Mouse (Mus musculus) gastrocnemius, postnatal 14 days (tissue): ENCODE results near the gene Kyat1. TPM values are rescaled to one million over a fixed set of nuclear protein-coding genes. Genes with fewer than 3 reads are reported as not detected.

ENCODE experiments used
- DNase-seq: peaks from one replicate; pipeline ENCODE4 v3.0.0; 2021; ENCODE audit warnings: mixed read lengths
- intact Hi-C: fragments of 180-260 bp; cut with DNase I; formaldehyde crosslinking; loops from one replicate; pipeline ENCODE4 v1.15.1; 2025; ENCODE audit warnings: low total_unique reads
- long read RNA-seq, 2 experiments: library from polyadenylated mRNA; stranded (forward); transcript quantifications; one replicate each; pipeline ENCODE4 v2.0.0; 2021
- total RNA-seq, 2 experiments: library from RNA; stranded (reverse); gene quantifications; 2 replicates each; pipeline ENCODE4 v1.2.3; 2021

Kyat1 gene
- total RNA-seq, result 10 to 100 TPM; 20.4 to 23.4 TPM
- long read RNA-seq, experiment 1, transcript Kyat1-201 (13 exons, 1,876 nt), result minor isoform, 11 of 26 reads
- long read RNA-seq, experiment 1, transcript Kyat1-206 (14 exons, 2,026 nt), result major isoform, 12 of 26 reads
- long read RNA-seq, experiment 1, partial matches to known transcripts, result 0 of 26 reads
- long read RNA-seq, experiment 1, other reads (novel, unspliced or antisense), result 3 of 26 reads
- long read RNA-seq, experiment 2, transcript Kyat1-201 (13 exons, 1,876 nt), result minor isoform, 8 of 33 reads
- long read RNA-seq, experiment 2, transcript Kyat1-206 (14 exons, 2,026 nt), result major isoform, 12 of 33 reads
- long read RNA-seq, experiment 2, partial matches to known transcripts, result 7 of 33 reads
- long read RNA-seq, experiment 2, other reads (novel, unspliced or antisense), result 5 of 33 reads

GRCm38 (mm10) chr2:30205629-30206357 is at the start of gene Kyat1:
Gene Kyat1, minus strand, starts transcription at chr2:30205847.
- intact Hi-C loops, result no loop called here
- peak; percentile 94 for DNase-seq

DNA sequence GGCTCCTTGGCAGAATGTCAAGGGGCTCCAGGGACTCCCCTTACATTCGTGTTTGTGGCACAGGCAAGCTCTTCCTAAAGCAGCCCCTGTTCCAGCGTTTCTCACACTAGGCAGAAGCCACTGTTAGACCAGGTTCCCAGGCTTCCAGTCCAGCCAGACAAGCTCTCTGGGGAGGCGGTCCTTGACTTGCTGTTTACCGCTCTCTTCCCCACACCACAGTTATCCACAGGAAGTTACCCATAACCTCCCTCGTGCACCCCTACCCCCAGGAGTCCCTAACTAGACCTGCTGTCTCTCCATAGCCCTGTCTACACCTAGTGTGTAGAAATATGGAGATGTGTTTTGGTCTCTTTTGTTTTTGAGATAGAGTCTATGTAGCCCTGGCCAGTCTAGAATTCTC is 48.2 kb upstream of the Kyat1 start:
- no peak for DNase-seq
- intact Hi-C loops, result no loop called here

DNA sequence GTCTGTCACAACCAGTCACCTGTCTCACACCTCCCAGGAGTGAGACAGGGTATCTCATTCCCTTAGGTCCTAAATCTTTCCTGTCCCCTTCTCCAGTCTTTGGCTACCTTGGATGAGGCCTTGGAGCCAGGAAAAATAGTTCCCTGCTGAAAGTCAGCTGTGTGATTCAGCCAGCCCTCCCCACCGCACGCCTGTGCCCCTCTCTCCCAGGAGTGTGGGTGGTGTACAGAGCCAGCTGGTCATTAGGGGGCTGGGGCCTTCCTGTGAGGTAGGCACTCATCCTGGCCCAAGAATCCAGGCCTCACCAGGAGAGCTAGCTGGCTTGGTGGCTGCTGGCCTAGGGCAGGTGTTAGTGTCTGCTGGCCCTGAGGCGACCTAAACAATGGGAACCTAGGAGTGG is 46.9 kb upstream of the Kyat1 start:
- intact Hi-C loops, result no loop called here
- DNase-seq, result no peak

DNA sequence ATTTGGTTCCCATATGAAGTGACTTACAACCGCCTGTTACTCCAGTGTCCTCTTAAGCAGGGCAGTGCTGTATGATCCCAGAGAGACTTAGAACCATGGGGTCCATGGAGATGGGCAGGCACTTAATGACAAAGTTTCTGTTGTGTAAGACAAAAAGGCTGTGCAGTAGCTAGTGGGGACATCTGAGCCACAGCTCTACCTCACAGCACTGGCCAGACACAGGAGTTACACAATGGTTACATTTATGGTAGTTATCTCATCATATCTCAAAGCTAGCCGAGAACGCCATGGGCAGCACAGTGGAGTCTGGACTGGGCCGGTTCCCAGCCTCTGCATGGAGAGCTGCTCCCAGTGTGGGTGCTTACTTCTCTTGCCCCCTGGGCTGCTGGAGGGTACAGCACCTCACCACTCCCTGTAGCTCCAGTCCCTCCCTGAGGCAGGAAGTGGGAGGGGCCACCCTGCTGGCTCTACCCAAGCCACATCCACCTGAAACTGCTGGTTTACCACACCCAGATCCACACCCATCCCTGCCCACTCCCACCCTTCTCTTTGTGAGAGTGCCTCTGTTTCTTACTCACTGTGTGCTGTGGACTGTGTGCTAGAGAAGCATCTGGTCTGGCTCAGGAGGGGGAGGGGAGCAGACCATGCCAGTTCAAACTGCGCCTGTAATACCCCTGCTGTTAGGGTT is 45.9 kb upstream of the Kyat1 start:
- intact Hi-C loops, result no loop called here
- DNase-seq, result no peak

DNA sequence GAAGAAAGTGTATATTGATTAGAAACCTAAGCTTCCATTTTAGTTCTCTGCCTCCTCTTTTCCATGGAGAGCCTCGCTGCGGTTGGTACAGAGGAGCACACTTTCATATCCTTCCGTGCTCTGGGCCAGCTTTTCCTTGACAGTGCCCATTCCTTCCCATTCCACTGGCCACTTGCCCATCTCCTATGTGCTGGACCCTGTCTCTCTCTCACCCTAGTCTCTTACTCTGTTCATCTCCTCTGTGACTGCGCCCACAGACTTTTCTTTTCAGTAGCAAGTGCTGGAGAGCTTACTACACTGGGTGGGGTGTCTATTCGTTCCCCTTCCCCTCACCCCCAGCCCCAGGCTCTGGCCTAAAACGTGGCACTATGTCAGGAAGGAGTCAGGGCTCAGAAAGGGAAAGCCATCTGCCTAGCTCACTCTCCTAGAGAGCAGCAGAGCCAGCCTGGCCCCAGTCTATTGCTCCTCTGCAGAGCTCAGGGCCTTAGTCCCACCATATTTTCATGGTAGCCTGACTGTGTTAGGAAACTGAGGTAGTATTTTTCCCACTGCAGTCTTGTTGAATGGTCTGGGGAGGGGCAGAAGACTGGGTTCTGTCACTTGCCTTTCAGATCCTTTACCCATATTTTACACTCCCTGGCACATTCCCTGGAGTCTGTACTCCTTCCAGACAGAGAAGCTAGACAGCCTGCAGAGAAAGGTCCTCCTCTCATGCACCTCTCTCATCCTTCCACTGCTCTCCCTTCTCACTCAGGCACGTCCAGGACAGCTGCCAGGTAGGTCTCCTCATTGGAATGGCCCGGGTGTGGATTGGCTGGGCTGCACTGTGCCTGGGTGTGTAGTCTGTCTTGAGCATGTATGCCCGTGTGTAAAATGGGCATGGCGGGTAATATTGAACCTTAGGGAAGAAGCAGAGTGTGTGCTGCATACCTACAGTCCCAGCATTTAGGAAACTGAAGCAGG is 44.8 kb upstream of the Kyat1 start:
- intact Hi-C loops, result no loop called here
- DNase-seq, result no peak

DNA sequence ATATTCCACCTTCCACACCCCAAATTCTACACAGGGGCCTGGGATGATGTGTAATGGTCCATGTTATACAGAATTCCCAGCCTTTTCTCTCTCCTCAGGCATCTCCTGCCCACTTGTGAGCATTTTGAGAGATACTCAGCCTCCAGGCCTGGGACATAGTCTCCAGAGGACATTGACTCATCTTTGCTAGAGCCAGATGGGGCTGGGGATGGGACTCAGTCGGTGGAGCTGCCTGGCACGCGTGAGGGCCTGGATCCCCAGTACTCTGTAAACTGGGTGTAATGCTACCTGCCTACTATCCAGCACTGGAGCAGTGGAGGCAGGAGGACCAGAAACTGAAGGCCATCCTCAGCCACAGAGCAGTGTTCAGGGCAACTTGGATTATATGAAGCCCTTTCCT is 43.5 kb upstream of the Kyat1 start:
- intact Hi-C loops, result no loop called here
- DNase-seq, result no peak

- intact Hi-C loops, result no loop called here
- no peak for DNase-seq
Observed at GRCm38 (mm10) chr2:30247681-30248080, 42.0 kb upstream of the Kyat1 start.

DNA sequence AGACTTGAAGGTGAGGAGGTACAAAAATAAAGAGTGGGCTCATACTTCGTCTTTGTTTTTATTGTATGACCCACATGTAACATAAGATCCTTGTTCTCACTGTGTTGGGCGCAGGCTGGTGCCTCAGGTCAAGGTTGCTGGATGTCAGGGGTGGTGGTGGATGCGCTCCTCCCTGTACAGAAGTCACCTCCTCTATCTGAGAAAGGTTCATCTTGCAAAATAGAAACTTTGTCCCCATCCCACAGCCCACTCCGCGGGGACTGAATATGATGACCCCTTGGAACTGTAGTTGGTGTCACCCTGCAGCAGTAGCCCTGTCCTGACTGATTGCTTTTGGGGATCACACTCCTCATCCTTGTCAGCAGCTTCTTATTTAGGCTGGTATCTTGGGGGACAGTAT is 41.4 kb upstream of the Kyat1 start:
- intact Hi-C loops, result no loop called here
- no peak for DNase-seq

- intact Hi-C loops, result no loop called here
- no peak for DNase-seq
Observed at GRCm38 (mm10) chr2:30244595-30245178, 39.0 kb upstream of the Kyat1 start.

- intact Hi-C loops, result no loop called here
- DNase-seq, result no peak
Observed at GRCm38 (mm10) chr2:30243391-30243790, 37.7 kb upstream of the Kyat1 start.

- peak; percentile 40 for DNase-seq
- intact Hi-C loops, result no loop called here
Observed at GRCm38 (mm10) chr2:30242509-30242908, 36.9 kb upstream of the Kyat1 start.

GRCm38 (mm10) chr2:30240267-30240666 is 34.6 kb upstream of the Kyat1 start, which contains the start of gene Gm28035:
Gene Gm28035, plus strand, starts transcription at chr2:30240567.
- no peak for DNase-seq

DNA sequence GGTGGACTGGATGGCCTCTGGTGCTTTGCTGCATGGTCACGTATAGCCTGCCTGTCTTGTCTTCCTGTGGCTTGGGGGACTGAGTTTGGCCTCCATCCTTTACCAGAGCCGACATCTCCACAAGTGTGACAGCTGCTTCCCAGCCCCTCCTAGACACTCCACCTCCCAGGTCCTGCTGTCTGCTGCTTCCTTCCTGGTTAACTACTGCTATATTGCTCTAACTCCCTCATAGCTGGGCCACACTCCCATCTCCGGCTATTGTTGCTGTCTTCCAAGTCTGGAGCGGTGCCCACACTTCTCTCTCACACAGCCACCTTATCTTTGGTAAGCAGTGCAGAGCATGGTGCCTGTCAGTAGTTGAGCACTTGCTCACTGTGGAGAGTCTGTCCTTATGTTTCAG is 34.1 kb upstream of the Kyat1 start:
- intact Hi-C loops, result no loop called here
- no peak for DNase-seq

More at GRCm38 (mm10) chr2:30240267-30240666, 34.6 kb upstream of the Kyat1 start, which contains the start of gene Gm28035:
- intact Hi-C loops, result no loop called here

DNA sequence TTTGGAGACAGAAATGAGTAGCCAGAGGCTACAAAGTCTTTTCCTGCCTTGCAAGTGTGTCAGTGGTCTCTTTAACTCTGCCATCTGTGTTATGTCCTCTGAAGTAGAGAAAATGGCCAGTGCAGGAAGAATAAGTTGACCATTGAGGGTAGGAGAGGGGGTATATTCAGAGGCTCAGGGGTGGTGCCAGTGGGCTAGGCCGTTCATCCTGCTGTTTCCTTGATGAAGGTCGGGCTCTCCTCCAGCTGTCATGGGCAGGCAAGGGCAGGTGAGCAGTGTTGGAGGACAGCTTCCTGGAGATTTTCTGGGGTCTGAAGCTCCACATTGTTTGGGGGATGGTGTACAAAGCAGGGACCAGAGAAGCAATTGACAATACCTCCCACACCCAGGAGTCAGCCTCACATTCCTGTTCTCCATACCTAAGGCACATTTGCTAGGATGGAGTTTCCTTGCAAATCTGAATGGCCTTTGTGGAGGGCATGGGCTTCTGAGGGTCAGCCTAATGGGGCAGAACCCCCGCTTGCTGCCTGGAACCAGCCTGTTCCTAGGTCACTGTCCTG is 33.3 kb upstream of the Kyat1 start:
- intact Hi-C loops, result no loop called here
- DNase-seq, result no peak

GRCm38 (mm10) chr2:30237881-30238280 is 32.2 kb upstream of the Kyat1 start:
- peak; percentile 79 for DNase-seq
- intact Hi-C loops, result no loop called here

DNA sequence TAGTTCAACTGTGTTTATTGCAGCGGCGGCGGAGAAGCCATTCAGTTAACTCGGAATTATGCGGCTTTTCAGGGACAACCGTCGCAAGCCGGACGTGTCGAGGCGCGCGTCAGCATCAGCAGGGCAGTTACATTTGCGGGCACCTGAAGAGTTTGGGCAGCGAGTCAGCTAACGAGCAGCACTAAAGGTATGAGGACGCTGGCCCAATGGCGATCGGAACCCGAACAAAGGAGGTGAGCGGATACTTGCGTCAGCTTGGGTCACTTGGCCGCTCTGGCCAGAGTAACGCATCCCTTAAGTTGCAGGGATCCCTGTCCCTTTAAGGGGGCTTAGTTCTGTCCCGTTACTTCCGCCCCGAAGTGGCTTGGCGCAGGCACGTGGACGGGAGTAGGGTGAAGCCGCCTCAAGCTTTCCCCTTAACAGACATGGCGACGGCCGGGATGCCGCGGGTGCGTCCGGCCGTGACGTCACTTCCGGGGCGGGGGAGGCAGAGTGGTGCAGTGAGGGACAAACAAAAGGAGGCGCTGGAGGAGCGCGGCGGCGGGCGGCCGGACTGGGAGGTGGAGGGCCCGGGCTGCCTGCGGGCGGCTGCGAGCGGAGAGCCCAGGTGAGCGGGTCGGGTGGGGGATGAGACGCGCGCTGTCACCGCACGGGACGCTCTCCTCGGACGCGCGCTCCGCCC is 31.7 kb upstream of the Kyat1 start, which contains the start of gene Lrrc8a:
Lrrc8a (plus strand) TSS at position 517 of the 682 bp plus-strand sequence.
- intact Hi-C loops, result no loop called here
- DNase-seq, result peak; percentile 100

DNA sequence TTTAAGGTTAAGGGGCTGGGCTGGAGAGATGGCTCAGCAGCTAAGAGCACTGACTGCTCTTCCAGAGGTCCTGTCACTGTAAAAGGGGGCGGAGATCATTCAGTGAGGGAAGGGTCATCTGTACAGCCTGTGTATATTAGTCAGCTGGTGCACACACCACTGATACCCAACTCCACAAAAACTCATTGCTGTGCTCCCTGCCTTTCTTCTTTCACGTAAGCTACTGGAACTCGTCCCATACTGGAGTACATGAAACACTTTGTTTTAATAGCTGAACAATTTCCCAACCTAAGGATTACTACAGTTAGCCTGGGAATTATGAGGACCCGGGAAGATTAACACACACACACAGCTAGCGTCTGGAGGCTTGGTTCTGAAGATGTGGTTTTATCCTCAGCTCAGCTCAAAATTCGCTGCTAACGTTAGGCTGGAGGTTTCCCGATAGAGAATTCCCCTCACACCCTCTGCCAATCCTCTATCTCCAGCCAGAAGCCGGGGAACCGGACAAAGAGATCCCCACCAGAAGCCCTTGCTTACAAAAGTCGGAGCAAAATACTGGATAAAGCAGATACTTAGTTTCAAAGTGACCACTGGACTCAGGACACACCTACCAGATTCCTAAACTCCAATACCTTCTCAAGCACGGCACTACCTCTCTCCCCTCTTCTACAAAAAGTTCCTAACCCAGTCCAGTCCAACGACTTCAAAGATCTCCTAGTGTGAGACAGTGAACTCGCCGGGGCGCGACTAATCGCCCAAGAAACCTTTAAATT is 31.0 kb upstream of the Kyat1 start:
- no peak for DNase-seq

More for the DNA sequence above, 31.0 kb upstream of the Kyat1 start:
- intact Hi-C loops, result no loop called here
